13 mouse cellular contexts compared by ENCODE assay signal in the genomic region with DNA sequence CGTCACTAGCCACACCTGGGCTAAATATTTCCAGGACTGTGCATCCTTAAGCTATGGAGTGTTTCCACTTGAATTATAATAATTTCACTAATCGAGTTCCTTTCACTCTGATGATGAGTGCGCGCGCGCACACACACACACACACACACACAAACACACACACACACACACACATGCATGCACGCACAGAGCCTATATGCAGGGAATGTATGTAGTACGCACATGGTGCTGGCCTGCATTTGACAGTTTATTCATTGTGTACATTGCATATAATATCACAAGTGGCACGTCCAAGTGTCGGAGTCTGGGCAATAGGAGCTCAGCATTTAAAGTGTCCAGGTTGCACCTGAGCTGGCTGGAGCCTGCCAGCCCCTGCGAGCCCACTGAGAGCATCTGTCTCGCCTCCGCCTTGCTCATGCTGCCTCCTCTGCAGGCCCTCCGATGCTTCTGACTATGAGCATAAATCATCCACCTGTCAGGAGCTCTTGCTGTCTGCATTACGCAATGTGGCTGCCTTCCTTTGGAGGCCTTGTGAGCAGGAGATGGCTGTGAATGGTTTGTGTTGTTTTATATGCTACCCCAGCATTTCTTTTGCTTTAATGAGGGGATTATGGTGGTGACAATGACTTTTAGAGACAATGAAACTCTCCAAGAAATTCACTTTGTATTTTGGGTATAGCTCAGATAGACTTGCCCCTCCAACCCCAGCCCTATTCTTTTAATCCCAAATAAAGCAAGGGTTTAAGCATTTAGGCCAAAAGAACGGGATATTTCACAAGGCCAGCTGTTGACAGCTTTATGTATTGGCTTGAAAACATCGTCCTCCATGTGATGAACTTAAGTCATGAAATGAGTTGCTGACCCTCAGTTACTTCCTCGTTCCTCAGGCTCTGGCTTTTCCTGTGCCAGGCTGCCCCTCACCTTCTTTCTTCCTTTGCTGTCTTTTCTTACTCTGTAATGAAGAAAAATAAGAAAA.
DNase-seq lines count a peak whose midpoint lies in the region; ATAC-seq and TF ChIP-seq lines count a peak whose summit lies in the region.
"Had no signal": no experiment of that assay in that cellular context is flagged by ENCODE, and none has a peak within 500 bp of the region (broad histone marks: within the 10 kb centered on the region; RNA-seq: fewer than 3 reads in every experiment).

No protein-coding gene starts in this region.

- no peaks in the 10 kb centered on the region for H3K27me3 ChIP-seq in hindbrain, embryonic 13.5 days
- H3K27me3 ChIP-seq: heart, embryonic 12.5 days; megakaryocyte, embryonic 14.5 days had no signal

- H3K4me1 ChIP-seq in hindbrain, embryonic 13.5 days (replicated peaks), result peaks cover 33% of the 10 kb centered on the region
- H3K4me1 ChIP-seq: embryonic facial prominence, embryonic 13.5 days; megakaryocyte, embryonic 14.5 days had no signal

- H3K27ac ChIP-seq in hindbrain, embryonic 13.5 days, result peak overlapping the region; percentile 45; the same call in 1 of the 2 replicates
- H3K27ac ChIP-seq in layer of hippocampus, adult 2 months, result no peak overlapping the region
- H3K27ac ChIP-seq: embryonic facial prominence, embryonic 13.5 days had no signal

- peak; percentile 39; the same call in 1 of the 2 replicates for ATAC-seq in cerebellum, adult (ENCODE audit: insufficient number of reproducible peaks, low FRiP score, low TSS enrichment)
- no peak for ATAC-seq in hindbrain, embryonic 13.5 days (ENCODE audit: low FRiP score)

- no peak for DNase-seq in cerebellum, adult 9-10 months
- peak; percentile 16 for DNase-seq in lung, postnatal 36 days
- no peak for DNase-seq in lung, postnatal 14 days
- DNase-seq in adrenal gland, postnatal 25 days, result peak; percentile 43
- no peak for DNase-seq in thymus, adult 18-20 months
- DNase-seq in layer of hippocampus, adult 2 months (ENCODE audit: low spot score in 2 of 2), result no peak
- DNase-seq: kidney, adult 18-20 months; thymus, postnatal 14 days had no signal

- WGBS in hindbrain, embryonic 13.5 days, result 64% methylated on average over 18 of the region's 18 CpGs

- H3K9ac ChIP-seq in hindbrain, embryonic 13.5 days, result no peak overlapping the region
- H3K9ac ChIP-seq: embryonic facial prominence, embryonic 13.5 days; heart, embryonic 12.5 days had no signal

- H3K36me3 ChIP-seq in hindbrain, embryonic 13.5 days, result no peaks in the 10 kb centered on the region
- H3K36me3 ChIP-seq: embryonic facial prominence, embryonic 13.5 days; heart, embryonic 12.5 days had no signal

- no peak overlapping the region for H3K4me3 ChIP-seq in hindbrain, embryonic 13.5 days
- H3K4me3 ChIP-seq in layer of hippocampus, adult 2 months, result no peak overlapping the region
- H3K4me3 ChIP-seq: embryonic facial prominence, embryonic 13.5 days; heart, embryonic 12.5 days; megakaryocyte, embryonic 14.5 days had no signal

- H3K4me2 ChIP-seq in hindbrain, embryonic 13.5 days, result no peak overlapping the region
- H3K4me2 ChIP-seq: embryonic facial prominence, embryonic 13.5 days; heart, embryonic 12.5 days had no signal

- no peak for TF ChIP-seq CTCF in layer of hippocampus, adult 2 months (conservative IDR thresholded peaks at IDR 0.05)

- no peaks in the 10 kb centered on the region for H3K9me3 ChIP-seq in hindbrain, embryonic 13.5 days
- H3K9me3 ChIP-seq: embryonic facial prominence, embryonic 13.5 days; heart, embryonic 12.5 days had no signal

Comparison
In these comparisons a context has a peak if more than half of its experiments do, and no peak if none do; other contexts are left out.
1. DNase-seq: peak in lung, postnatal 36 days (single experiment) and adrenal gland, postnatal 25 days (single experiment); none in cerebellum, adult 9-10 months (single experiment), lung, postnatal 14 days (single experiment), thymus, adult 18-20 months (0 of 2) and layer of hippocampus, adult 2 months (0 of 2).